ENCODE assay signal across 21 mouse cellular contexts in genomic region chr1:74939762-74940161, GRCm38 (mm10). TPM values are rescaled to one million over a fixed set of nuclear protein-coding genes. Genes with fewer than 3 reads are reported as not detected.
DNase-seq lines count a peak whose midpoint lies in the region; TF ChIP-seq lines count a peak whose summit lies in the region.
"Had no signal": no experiment of that assay in that cellular context is flagged by ENCODE, and none has a peak within 500 bp of the region (broad histone marks: within the 10 kb centered on the region; RNA-seq: fewer than 3 reads in every experiment).

No protein-coding gene starts in this region.

- peaks cover 23% of the 10 kb centered on the region for H3K27me3 ChIP-seq in myocyte (ENCODE audit: control insufficient read depth, insufficient read depth, insufficient read length)

- no peak overlapping the region for H3K4me2 ChIP-seq in myocyte (ENCODE audit: low read depth)
- H3K4me2 ChIP-seq: stomach, embryonic 15.5 days had no signal

- H3K4me1 ChIP-seq in lung, adult 2 months (ENCODE audit: control insufficient read depth, insufficient read depth, low read length) = 0 out of 2 replicates have a peak, but pooled peaks cover 3% of the 10 kb centered on the region
- H3K4me1 ChIP-seq: stomach, embryonic 15.5 days had no signal

- H3ac ChIP-seq in myocyte (ENCODE audit: control insufficient read depth, insufficient read length) = no peak overlapping the region

- peak; percentile 26 for DNase-seq in heart, postnatal 4 days
- no peak for DNase-seq in heart, adult 8-10 months (ENCODE audit: low spot score)
- DNase-seq in lung, postnatal 10 days = peak; percentile 45
- DNase-seq in lung, adult 2 months = no peak
- DNase-seq in adipocyte (ENCODE audit: low spot score) = peak; percentile 53
- DNase-seq in thymus, postnatal 25 days = no peak
- DNase-seq in heart, postnatal 36 days = no peak
- DNase-seq: cerebellum, adult 9-11 months; heart, adult 11 months; liver; midbrain, embryonic 14.5 days; thymus, postnatal 4 days had no signal

- TF ChIP-seq CTCF in lung, adult 2 months (IDR thresholded peaks at IDR 0.05; ENCODE audit: insufficient read depth, low read length) = no peak

- no peak for TF ChIP-seq POLR2A in lung, adult 2 months (IDR thresholded peaks at IDR 0.05; ENCODE audit: borderline replicate concordance, extremely low read depth, low read depth, low read length)
- TF ChIP-seq POLR2A in myocyte (IDR thresholded peaks at IDR 0.05; ENCODE audit: insufficient read length, low read depth) = no peak

- intact Hi-C loops in heart, postnatal 36 days (cut with DNase I) = loop anchor here (5.0 kb wide), 1 partner anchor 493 kb away; no protein-coding TSS in a partner anchor

- 2% methylated on average over 3 of the region's 3 CpGs for WGBS in lung, adult 2 months

- H3K79me2 ChIP-seq in myocyte (ENCODE audit: control insufficient read depth, insufficient read depth) = no peaks in the 10 kb centered on the region

- no peaks in the 10 kb centered on the region for H3K36me3 ChIP-seq in myocyte (ENCODE audit: control insufficient read depth, insufficient read depth)
- H3K36me3 ChIP-seq: stomach, embryonic 15.5 days had no signal

- no peak overlapping the region for H3K4me3 ChIP-seq in lung, adult 2 months (replicated peaks; ENCODE audit: extremely low read depth, low read depth, low read length)
- no peak overlapping the region for H3K4me3 ChIP-seq in myocyte
- H3K4me3 ChIP-seq: layer of hippocampus, adult 2 months; stomach, embryonic 15.5 days had no signal

TF ChIP-seq in myocyte, 11 proteins besides CTCF, POLR2A, EP300 and RAD21:
- TF ChIP-seq MAX (IDR thresholded peaks at IDR 0.05; ENCODE audit: low read depth) = no peak
- peak; percentile 88 for TF ChIP-seq REST (IDR thresholded peaks at IDR 0.05; ENCODE audit: insufficient read depth, insufficient read length)

RNA-seq across cellular contexts. Expression of gene Cfap65, which starts 4.4 kb away (rescaled TPM):
- not detected for total RNA-seq in heart, postnatal 4 days (2021)
- total RNA-seq in heart, adult 8-10 months (2022) = not detected
- polyA plus RNA-seq in lung, adult 2 months (2012; rRNA removed) = 23.0 and 27.7 TPM in 2 replicates
- not detected for polyA plus RNA-seq in myocyte (2012; fragmentation: generic; extraction: Trizol)
- total RNA-seq in heart, postnatal 36 days (2021) = not detected
- total RNA-seq: adrenal gland, adult 18-20 months had no signal
- polyA plus RNA-seq: heart, postnatal 0 days had no signal

RNA-seq across cellular contexts. Expression of gene Ihh, which starts 11.7 kb away (rescaled TPM):
- total RNA-seq in heart, postnatal 4 days (2021) = under 1 TPM; 0.18 to 0.26 TPM
- total RNA-seq in heart, adult 8-10 months (2022) = under 1 TPM in 1 of 4 experiments, not detected in 3; 0.24 TPM
- polyA plus RNA-seq in lung, adult 2 months (2012; rRNA removed) = 0.54 and 1.2 TPM in 2 replicates
- polyA plus RNA-seq in myocyte (2012; fragmentation: generic; extraction: Trizol) = 0.07 TPM
- total RNA-seq in heart, postnatal 36 days (2021) = under 1 TPM in 1 of 2 experiments, not detected in 1; 0.14 TPM
- polyA plus RNA-seq: neural tube, embryonic 11.5 days had no signal

RNA-seq across cellular contexts. Expression of gene Cryba2, which starts 46.8 kb away (rescaled TPM):
- total RNA-seq in heart, postnatal 4 days (2021) = not detected
- not detected for total RNA-seq in heart, adult 8-10 months (2022)
- not detected in 2 replicates for polyA plus RNA-seq in lung, adult 2 months (2012; rRNA removed)
- polyA plus RNA-seq in myocyte (2012; fragmentation: generic; extraction: Trizol) = not detected
- not detected for total RNA-seq in heart, postnatal 36 days (2021)
- total RNA-seq: hindbrain, postnatal 0 days; layer of hippocampus, adult 2 months had no signal
- polyA plus RNA-seq: embryonic facial prominence, embryonic 14.5 days; forebrain, embryonic 11.5 days; heart, postnatal 0 days; midbrain, embryonic 14.5 days; neural tube, embryonic 11.5 days had no signal

RNA-seq across cellular contexts. Expression of gene Fev, which starts 54.5 kb away (rescaled TPM):
- total RNA-seq in heart, postnatal 4 days (2021) = not detected
- total RNA-seq in heart, adult 8-10 months (2022) = not detected
- polyA plus RNA-seq in lung, adult 2 months (2012; rRNA removed) = not detected in 2 replicates
- polyA plus RNA-seq in myocyte (2012; fragmentation: generic; extraction: Trizol) = not detected
- total RNA-seq in heart, postnatal 36 days (2021) = not detected
- total RNA-seq: layer of hippocampus, adult 2 months had no signal
- polyA plus RNA-seq: embryonic facial prominence, embryonic 14.5 days; forebrain, embryonic 11.5 days; neural tube, embryonic 11.5 days had no signal

Comparison
In these comparisons a context has a peak if more than half of its experiments do, and no peak if none do; other contexts are left out.
1. DNase-seq: peak in heart, postnatal 4 days (single experiment), lung, postnatal 10 days (single experiment) and adipocyte (single experiment); none in heart, adult 8-10 months (single experiment), lung, adult 2 months (single experiment), thymus, postnatal 25 days (single experiment) and heart, postnatal 36 days (0 of 2).